Mouse (Mus musculus) B cell, adult 2 months (primary cell): Measurements from ENCODE around the gene Ppm1h.
"Not testable (repeated sequence)": the region's sequence is repeated elsewhere in the genome, so short reads cannot be mapped to it uniquely, and the experiment has no call there.

Source experiments
- DNase-seq, 2 experiments: peaks; one replicate each; pipeline ENCODE4 v3.0.0; 2022

Ppm1h gene

DNA sequence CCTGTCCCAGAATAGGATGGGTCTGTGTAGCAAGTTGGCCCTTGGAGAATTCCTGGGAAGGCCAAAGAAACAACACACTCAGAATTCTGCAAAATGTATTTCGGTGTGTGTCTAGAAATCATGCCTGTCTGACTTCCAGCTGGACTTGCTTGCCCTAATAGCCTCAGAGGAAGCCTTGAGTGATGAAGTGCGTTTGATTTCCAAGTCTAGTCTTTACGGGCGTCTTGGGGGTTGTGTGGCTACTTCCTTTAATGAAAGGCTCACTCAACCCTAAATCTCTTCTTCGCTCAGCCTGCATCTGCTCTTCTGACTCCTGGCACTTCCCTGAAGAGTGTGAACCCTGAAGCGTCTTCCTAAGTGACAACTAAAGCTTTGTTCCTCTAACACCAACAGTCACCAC lies 265.3 kb downstream of the Ppm1h start:
- DNase-seq: no peak

DNA sequence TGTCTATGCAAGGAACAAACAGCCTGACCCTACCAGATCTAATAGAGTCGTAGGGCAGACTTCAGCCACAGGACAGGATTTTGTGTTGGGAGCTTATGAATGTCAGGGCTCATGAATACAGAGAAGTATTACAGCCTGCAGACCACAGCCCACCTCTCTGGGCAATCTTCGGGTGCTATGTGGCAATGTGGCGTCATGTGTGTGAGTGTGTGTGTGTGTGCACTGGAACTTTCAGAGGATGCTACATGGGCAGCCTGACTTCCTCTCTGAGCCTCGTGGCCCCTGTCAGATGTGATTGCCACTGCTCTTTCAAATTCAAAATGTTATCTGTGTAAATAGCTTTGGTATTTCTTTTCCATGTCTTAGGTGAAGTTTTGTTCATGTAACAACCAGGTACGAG lies 266.3 kb downstream of the Ppm1h start:
- no peak for DNase-seq

DNA sequence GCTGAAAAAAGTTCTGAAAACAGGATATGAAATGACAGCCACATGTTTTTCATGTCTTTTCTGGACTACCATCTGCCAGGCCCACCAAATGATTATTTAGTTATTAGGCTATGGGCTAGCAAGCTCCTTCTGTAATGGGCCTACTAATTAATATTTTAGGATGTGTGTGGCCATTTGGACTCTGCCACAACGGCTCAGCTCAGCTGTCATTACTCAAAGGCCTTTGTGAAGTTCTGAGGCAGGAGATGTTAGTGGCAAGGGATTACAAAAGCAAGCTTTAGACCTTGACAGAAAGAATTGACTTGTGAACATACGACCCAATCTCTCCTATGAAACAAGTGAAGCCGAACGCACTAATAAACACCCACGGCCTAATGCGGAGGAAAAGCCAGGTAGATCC lies 272.4 kb downstream of the Ppm1h start:
- DNase-seq: no peak

DNA sequence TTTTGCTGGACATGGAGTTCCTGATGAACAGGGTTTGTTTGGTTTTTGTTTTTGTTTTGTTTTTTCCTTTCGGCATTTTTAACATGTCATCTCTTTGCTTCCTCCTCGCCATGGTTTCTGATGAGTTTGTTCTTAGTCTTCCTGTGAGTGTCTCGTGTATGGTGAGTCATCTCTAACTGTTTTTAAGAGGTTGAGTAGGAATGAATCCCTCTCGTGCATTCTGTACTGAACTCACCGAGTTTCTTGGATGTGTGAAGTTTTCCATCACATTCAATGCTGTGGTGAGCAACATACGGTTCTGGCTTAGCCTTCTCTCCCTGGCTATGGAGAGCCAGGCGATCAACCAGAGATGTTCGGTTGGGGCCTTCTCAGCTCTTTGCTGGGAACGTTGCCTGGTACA lies 275.0 kb downstream of the Ppm1h start:
- no peak for DNase-seq

DNA sequence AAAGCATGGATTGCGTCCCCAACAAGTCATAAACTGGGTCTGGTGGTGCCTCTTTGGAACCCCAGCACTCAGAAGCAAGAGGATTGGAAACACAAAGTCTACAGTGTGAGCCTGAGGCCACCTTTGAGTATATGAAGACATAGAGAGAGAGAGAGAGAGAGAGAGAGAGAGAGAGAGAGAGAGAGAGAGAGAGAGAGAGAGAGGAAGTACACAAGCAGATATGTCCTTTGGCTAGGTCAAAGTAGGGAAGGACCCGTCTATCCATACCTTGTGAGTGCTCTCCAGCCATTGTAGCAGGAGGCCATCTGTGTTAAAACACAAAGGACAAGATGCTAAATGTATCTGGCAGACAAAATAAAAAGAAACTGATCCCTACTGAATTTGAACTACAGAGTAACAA lies 279.4 kb downstream of the Ppm1h start:
- no peak for DNase-seq

DNA sequence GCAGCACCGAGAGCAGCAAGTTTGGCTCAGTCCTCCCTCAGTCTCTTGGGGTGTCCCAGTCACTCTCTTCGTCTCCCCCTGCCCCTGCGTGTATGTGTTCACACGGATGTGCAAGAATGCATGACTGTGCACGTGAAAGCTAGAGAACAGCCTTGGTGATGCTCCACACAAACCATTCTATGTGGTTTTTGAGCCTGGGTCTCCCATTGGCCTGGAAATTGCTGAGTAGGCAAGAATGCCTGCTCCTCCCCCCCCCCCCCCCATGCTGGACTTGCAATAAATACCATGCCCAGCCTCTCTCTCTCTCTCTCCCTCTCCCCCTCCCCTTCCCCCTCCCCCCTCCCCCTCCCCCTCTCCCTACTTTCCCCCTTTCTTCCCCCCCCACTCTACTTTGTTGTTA lies 280.1 kb downstream of the Ppm1h start:
- DNase-seq: no peak

DNA sequence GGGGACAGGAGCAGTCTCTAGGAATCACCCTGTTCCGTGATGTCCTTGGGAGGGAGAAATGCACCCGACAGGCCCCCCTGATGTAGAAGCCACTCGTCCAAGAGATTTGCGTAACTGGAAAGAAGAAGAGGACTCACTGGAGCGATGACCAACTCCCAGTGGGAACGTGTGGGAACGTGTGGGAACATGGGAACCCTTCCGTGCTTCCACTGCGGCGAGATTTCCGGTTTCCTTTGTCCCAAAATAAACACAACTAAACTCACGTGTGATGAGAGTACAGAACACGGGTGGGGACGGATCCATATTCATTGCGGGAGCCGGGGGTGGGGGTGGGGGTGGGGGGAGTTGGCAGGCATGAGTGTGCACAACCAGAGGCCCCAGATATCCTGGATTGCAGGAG lies 281.7 kb downstream of the Ppm1h start:
- no peak for DNase-seq

DNA sequence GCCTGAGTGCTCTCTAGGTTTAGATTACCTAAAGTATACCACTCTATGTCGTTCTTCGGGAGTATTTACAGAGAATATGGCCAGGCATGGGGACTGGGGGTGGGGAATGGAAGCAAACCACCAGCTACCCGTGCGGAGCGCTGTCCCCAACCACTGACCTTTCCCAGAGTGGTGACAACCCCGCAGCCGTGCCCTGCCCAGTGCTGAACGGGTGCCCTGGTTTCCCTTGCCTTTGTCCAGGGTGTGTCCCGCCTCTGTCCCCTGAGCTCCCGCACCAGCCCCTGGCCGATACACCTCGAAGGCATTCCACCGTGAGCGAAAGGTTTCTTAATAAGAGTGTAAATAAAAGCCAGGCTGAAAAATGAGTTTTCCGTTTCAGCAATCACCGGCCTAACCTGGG lies 282.2 kb downstream of the Ppm1h start:
- DNase-seq: no peak

DNA sequence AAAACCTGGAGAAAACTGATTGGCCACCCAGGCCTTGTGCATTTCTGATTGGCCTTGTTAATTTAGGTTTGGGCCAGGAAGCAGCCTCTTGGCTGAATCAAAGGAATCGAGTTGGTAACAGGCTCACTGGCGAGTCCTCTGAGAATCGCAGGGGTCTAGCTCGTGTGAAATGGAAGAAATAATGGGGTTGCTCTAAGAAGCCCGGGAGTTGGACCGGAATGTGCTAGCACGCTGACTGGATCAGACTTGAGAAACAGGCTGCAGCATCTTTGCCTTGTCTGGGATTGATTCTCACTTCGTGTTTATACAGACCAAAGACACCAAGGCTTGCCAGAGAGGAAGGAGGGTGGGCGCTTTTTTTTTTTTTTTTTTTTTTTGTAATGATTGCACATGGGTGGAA lies 282.9 kb downstream of the Ppm1h start:
- no peak for DNase-seq

DNA sequence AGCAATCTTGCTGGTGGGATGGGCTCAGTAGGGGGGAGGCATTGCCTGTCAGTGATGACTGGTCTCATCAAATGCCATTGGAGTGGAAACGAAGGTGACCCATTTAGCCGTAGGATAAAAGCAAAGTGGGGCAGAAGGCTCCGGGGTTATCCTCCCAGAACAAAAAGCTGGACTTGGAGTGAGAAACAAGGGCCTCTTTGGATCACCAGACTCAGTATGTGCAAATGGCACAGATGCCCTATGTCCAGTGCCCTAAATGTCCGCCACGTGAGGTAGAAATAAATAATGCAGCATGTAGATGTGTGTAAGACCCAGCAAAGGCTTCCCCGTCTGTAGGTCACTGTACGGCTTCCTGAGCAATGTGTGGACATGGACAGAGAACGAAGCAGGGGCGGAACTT lies 284.1 kb downstream of the Ppm1h start:
- DNase-seq: no peak

DNA sequence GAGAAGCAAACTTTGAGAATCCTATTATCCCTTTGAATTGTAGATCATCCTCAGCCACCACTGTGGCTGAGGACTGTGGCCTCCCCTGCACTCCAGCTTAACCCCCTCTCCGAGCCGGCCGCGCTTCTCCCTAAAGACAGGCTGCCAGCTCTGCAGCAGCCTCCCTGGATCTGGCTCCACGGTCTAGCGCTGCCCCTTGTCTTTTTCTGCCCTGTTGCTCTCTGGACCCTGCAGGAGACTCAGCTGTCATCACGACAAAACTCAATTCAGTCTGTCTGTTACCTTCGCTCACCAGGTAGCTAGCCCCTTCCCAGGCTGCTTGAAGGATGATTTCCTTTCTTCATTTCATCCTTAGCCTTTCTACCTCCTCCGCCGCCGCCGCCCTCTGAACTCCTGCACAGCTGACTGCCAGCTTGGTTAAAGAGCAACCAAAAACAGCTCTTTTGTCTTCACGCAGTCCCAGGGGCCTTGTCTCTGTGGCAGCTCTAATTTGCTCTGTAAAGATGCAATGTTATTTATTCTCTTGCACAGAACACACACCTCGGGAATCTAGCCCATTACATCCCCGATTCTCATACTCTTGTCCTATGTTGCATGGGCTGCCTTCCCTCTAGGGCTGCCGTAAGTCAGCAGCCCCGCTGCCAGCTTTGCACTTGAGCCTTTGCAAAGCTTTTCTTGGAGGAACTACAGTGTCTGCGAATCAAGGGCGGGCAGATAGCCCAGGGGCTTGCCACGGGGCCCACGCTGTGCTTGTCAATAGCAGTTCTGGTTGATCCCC lies 285.1 kb downstream of the Ppm1h start:
- no peak for DNase-seq

DNA sequence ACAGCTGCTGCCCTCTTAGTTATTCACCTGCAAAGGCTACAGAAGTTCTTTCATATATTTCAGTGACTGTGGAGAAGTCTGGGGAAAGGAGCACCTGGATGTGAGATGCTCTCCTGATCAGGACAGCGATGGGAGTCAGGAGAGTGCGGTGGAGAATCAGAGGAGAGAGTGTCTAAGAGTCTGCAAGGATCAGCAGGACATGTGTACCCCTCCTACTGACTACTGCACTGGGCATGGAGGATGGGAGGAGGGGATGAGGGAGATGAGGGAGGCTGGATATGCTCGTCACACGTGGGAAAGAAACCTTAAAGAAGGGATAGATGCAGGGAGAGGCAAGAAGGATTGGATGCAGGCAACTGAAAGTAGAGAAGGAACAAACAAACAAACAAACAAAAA lies 285.7 kb downstream of the Ppm1h start:
- no peak for DNase-seq

DNA sequence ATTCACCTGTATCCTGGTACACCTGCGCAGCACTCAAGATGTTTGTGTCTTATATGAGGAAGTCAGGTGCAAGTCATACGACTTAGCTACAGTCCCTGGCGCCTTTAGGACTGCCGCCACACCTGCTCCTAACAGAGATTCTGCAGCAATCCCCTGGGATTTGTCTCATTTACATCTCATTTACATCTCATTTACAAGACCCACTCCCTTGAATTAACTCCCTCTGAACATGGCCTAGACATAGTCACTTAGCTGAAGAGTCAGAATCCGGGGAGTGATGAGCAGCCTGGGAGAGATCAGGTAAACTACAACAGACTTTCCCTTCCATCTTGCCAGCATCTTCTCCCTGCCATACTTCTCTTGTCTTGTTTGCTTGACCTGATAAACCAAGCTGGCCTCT lies 287.1 kb downstream of the Ppm1h start:
- not testable (repeated sequence) for DNase-seq

DNA sequence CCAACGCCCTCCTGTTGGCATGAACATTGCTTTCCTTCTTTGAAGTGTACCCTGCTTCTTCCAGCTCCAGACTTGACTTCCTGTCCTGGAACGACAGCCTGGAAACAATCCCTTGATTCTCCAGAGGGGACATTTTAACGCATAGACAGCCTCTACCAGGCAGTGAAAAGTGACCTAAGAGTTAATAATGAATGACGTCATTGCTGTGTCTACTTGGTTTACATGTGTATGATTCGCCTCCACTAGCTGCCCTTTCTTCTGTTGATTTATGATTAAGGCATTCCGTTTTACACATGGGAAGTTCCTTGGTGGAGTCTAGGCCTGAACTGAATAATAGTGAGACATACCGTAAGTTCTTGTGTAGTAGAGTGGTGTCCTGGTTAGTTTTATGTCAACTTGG lies 287.9 kb downstream of the Ppm1h start:
- DNase-seq: no peak

DNA sequence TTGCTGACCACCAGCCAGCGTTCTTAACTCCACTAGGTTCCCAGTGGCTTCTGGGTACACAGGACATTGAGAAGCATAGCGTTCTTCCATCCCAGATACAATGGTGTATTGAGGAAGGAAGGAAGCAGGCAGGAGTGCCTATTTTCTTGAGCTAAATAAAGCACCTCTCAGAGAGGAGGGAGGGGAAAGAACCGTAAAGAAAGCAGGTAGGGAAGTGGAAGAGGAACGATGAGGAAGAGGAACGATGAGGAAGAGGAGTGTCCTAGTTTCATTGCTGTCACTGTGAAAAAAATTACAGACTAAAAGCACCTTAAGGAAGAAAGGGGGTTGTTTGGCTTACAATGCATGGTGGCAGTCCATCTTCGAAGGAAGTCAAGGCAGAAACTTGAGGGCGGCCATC lies 291.6 kb downstream of the Ppm1h start:
- DNase-seq: no peak

DNA sequence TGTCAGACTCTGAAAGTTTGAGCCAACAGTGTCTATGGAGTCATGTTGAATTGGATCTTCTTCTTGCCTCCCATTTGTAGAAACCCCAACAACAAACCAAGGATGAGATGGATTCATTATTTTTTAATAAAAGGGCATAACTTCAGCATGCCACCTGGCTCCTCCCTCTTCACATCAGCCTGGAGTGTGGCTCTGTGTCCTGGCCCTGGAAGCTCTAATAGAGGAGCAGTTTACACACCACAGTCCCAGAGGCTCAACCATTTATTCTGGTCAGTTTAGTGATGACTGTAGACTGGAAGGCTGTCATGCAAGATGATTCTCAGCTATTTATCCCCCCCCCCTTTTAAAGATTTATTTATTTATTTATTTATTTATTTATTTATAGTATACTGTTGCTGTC lies 294.7 kb downstream of the Ppm1h start:
- no peak for DNase-seq

DNA sequence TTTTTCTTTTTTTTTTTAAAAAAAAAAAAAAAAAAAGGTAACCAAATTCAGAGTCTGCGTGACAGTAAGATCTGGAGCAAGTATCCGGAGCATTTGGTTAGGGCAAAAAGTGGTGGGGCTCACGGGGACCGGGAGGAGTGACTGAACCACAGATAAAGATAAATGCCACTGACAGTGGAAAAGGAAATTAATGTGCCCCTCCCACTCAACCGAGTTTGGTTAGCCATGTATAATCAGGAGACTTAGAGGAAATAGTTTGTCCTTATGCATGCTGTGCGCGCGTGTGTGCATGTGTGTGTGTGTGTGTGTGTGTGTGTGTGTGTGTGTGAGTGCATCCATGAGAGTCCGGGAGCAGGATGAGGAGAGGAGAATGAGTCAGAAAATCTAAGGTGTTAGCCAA lies 297.5 kb downstream of the Ppm1h start:
- DNase-seq: no peak

DNA sequence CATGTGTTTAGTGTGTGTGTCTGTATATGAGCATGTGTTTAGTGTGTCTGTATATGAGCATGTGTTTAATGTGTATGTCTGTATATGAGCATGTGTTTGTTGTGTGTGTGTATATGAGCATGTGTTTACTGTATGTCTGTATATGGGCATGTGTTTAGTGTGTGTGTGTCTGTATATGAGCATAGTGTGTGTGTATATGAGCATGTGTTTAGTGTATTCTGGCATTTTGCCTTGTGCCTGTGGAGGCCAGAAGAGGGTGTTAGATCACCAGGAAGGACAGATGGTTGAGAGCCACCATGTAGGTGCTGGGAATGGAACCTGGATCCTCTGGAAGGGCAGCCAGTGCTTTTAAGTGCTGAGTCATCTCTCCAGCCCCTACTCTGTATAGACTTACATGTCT lies 300.8 kb downstream of the Ppm1h start:
- no peak for DNase-seq

DNA sequence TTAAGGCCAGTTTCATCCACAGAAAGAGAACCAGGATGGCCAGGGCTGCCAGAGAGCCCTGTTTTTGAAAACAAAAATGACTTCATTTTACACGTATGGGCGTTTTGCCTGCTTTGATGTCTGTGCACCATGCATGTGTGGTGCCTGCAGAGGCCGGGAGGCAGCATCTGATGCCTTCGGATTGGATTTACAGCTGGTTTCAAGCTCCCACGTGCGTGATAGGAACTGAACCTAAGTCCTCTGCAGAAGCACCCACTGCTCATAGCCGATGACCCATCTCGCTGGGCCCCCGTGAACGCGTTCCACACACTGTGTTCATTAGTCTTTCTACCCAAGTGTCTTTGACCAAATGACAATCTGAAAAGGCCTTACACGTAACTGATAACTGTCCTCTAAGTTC lies 301.6 kb downstream of the Ppm1h start:
- DNase-seq: no peak

DNA sequence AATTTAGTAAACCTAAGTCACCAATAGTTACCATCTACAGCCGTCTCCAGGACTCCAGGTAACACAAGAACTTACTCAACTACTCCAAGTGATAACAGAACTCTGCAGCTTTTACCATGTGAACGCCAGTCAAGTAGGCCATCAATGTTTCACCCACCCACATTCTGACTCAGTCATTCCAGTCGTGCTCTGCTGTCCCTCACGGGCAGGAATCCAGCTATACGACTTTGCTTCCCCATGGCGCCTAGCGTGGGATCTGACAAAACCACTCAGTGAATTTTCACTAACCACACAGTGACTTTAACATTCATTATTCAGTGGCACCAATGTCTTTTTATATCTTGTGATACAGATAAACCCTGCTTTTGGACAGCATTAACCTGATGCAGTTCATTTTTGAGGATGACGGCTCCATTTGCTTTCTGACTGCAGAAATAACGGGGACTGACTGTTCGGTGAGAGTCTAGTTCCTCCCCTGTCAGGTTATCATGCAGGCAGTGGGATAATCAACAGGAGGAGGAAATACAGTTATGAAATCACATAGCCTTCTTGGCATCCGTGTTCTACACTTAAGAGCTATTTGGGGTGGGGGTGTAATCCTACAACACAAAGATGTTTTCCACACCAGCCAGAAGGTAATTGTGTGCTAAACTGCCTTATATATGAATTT lies 304.5 kb downstream of the Ppm1h start:
- no peak for DNase-seq

DNA sequence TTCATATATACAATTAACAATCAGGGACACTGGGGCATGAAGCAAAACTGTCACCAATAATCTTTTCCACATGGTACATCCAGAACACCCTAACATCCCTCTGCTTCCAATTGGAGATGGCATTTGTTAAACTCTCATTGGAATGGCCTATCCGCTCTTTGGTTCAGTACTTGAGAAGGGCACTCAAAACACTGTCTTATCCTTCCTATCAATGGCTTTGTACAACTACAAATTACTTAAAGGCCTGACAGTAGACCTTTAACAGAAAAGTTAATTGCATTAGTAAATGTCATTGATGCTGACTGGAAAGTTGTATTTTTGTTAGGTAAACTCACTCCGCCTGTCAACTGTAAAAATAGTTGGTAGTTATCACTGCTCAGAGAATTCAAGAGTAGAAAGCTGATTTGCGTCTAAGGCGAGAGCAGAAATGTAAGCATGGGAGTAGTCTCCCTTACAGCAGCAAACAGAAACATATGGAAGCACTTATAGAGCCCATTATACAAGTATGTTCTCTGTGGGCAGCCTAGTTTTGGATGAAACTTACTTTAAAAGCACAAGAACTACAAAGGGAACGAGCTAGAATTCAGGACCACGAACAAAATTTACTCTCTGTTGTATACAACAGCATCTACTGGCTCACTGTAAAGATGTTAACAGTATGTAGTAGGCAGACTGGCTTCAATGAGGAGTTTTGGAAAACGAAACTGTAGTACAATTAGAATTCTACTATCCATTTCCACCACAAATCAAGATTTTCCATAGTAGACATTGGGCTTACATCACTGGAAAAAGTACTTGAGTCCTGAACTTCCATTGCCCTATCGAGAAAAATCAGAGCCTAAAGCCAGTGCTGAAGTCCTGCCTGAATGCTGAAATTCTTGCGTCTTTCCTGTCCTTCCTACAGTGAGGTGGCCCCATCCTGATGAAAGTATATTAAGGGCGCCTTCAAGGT lies 305.3 kb downstream of the Ppm1h start:
- DNase-seq: no peak

DNA sequence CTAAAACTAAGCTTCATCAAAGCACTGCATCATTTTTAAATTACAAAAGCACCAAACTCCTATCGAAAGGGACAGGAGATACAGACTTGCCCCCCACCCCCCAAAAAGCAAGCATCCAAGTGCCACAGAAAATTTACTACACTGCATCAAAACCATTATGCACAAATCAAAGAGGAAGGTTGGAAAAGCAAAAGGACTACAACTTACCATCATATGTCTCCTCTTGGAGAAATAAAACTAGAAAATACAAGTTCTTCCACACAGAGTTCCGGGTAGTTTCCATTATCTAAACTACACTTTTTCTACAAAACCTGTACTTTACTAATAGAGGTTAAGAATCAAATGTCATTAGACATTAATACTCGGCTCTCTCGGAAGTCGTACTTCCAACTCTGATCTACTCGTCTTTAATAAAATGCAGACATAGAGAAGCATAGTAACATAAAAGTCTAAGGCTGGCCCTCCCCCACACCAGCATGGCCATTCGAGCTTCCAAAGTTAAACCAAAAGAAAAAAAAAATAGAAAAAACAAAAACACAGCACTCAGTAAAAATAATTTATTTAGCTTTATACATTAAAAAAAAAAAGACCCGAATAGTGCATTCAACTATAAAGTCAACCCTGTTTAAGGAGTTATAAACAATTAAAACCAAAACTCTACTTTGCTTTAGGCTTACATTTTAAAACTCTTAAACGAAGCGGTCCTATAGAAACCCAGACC lies 306.1 kb downstream of the Ppm1h start:
- peak; percentile 17 to 19 for DNase-seq

DNA sequence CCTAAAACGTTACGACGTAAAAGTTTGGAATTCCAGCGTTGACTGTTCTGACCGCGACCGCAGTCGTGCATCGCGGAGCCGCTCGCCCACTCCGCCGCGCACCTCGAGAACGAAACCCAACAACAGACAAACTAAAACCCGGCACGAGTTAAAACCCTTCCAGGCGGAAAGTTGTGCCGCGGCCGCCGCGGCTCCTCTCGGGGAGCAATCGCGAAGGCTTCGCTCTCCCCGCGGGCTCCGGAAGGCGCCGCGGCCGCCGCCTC lies 306.6 kb downstream of the Ppm1h start:
- peak; percentile 84 to 85 for DNase-seq
